Mouse (Mus musculus): ENCODE measurements around the gene 2900026A02Rik.

2900026A02Rik gene

DNA sequence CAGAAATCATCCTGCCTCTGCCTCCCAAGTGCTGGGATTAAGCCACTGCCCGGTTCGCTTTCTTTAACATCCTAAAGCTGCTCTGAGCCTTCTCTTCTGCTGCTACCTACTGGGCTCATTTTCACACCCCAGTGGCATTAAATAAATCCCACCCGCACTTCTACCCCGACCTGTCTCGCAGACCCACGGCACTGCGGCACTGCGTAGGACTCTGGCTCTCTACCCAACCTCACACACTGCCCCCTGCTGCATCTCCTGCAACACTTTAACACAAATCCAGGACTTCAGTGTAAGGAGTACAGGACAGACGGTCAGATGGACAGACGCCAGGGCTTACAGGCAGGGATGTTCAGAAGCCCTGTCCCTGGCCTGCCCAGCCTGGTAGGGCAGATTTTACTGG, 45.1 kb downstream of the 2900026A02Rik start:
- DNase-seq (ENCODE audit: low spot score in 2 of 2), result no peak

DNA sequence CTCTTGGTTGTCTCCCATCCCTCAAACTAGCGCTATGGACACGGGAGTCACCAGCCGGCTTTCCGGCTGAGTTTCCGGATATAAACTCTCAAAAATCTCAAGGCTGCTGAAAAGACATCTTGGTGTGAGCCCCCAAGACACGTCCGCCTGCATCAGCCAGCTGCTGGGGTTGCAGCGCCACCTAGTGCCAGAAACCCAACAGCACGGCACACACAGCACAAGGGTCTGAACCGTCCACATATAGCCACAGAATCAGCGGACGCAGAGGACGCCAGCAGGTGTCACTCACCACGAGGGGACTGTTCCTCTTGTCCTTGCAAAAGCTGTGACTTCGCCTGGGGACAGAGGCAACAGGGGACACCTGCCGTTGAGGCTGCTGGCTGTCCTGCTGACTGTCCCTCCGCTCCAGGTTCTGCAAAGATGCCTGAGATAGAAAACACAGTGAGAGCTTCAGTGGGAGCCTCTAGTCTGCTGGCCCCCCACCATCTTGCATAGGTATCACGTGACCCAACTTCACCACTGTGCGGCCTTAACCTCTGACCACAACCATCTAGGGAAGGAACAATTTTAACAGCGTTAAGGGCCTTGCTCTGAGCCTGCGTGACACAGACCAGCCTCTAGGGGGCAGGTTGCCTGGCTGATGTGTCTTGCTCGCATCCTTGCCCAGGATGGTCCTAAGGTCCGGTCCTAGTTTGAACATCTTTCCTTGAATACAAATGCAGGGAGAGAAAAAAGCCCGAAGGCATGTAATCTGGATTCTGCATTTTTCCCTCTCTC, 45.9 kb downstream of the 2900026A02Rik start:
- DNase-seq (ENCODE audit: low spot score in 2 of 2), result no peak

DNA sequence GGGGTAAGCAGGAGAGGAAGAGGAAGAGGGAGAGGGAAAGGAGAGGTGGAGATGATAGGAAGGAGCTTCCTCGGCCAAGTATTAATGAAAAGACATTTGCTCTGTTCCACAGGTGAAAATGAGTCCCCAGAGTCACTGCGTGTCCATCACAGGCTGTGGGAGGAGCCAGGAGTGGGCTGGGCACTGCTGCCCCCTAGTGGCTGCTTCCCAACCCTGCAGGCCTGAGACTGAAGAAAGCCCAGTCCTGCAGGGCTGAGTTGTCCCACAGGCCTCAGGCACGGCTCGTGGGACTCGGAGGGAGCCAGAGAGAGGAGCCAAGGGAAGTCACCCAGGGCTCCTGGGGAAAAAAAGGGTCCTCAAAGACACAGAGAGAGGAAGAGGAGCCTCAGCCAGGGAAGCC, 47.7 kb downstream of the 2900026A02Rik start:
- peak; percentile 55 to 75 for DNase-seq (ENCODE audit: low spot score in 2 of 2)

DNA sequence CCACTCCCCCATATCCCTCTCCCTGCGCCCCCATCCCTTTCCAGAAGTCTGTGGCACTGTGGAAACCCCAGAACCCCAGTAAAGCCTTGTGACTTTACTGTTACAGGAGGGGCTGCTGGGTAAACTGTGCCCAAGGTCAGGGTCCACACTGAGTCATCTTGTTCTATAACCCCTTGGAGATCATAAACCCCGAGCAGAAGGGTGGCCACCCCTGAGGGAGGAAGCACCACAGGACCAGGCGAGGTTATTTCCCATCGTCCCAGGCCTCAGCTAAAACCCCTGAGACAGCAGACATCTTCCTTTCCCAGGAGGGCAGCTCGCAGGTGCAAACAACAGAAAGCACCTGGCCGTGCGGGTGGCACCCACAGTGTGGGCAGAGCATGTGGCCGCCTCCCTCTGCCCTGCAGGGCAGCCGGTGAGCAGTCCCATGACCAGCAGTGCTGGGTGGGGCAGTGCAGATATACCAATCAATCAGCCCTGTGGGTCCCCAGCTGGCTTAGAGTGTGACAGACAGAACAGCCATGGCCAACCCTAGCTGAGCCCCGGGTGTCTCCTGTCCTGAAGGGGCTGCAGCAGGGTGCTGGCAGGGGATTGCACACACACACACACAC, 49.0 kb downstream of the 2900026A02Rik start:
- no peak for DNase-seq (ENCODE audit: low spot score in 2 of 2)

DNA sequence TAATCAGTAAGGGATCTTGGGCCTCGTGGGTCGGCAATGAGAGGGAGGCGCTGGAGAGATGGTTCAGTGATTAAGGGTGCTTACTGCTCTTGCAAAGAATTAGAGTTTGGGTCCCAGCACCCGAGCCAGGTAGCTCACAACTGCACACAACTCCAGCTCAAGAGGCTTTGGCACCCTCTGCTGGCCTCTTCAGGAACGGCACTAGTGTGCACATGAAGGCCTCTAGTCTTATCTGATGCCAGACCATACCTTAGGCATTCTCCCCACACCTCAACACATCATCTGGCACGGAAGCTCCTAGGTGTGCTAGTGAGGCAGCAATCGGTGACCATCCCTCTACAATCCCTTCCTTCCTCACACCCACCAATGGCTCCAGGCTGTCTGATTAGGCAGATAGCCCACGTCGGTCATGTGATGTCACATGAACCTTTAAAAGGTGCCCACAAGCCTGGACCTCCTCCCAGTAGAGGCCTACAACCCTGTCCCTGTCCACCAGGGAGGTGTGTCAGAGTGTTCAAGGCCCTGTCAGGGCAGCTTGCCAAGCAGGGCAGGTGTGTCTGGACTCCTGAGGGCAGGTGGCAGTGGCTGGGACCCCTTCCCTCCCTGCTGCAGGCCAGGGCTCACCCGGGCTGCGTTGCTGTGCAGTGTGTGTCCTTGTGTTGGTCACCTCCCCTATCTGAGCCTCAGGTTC, 50.8 kb downstream of the 2900026A02Rik start:
- no peak for DNase-seq (ENCODE audit: low spot score in 2 of 2)

DNA sequence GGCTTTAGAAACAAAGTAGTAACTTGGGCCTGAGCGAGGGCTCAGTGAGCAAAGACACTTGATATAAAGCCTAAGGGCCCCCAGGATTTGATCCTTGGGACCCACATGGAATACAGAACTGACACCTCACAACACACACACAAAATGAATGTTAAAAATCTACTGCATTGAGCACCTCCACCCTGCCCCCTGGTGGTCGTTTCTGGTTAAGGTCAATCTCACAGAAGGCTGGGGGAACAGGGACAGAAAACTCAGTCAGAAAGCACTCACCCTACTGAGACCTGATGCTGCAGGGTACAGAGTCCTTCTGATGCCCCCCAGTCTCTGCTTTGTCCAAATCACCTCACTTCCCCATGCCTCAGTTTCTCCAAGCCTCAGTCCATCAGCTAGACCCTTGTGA, 53.3 kb downstream of the 2900026A02Rik start:
- no peak for DNase-seq (ENCODE audit: low spot score in 2 of 2)

DNA sequence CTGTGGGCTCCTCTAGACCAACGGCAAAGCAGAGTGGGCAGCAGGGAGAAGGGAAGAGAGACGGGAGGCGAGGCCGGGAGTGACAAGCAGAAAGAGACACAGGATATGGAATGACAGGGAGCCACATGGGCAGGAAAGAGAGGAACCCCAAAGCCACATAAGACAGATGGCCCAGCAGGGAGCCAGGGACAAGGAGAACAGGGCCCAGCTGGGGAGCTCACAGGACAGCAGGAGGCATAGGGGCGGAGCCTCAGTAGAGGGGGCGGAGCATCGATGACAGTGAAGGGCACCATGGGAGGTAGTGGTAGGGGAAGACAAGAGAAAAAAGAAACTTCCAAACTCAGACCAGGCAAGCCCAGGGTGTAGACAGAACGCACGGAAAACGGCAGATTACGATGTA, 55.6 kb downstream of the 2900026A02Rik start:
- DNase-seq (ENCODE audit: low spot score in 2 of 2), result no peak

DNA sequence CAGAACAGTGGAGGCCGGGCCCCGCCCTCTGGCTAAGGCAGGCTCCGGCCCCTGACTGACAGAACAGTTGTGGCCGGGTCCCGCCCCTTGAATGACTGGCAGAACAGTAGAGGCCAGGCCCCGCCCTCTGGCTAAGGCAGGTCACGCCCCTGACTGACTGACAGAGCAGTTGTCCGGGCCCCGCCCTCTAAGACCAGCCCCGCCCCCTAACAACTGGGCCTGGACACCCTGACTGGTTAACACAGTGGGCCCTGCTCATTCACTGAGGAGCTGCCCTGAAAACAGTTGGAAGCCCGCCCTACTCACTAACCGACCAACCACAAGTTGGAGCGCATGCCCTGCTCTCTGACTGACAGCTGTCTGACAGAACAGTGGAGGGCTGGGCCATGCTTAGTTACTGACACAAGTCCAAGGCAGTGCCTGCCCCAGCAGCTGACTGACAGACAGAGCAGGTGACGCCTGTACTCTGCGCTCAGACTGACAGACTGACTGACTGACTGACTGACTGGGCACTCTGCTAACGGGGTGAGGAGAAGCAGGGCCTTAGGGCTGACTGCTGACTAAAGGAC, 56.1 kb downstream of the 2900026A02Rik start:
- DNase-seq (ENCODE audit: low spot score in 2 of 2), result peak in 1 of 2 experiments; percentile 77

DNA sequence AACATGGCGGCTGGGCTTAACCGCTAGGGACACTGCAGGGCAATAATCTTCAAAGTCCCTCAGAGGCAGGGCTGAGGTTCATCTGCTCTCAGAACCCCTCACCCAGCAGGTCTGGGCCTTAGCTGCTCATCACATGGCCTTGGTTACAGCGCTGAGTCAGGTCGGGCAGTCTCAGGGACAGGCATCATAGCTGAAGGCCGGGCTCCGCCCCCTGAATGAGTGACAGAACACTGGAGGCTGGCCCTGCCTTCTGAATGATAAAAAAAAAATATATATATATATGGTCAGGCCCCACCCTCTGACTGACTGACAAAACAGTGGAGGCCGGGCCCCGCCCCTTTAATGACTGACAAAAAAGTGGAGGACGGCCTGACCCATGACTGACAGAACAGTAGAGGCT, 56.6 kb downstream of the 2900026A02Rik start:
- DNase-seq (ENCODE audit: low spot score in 2 of 2), result no peak

DNA sequence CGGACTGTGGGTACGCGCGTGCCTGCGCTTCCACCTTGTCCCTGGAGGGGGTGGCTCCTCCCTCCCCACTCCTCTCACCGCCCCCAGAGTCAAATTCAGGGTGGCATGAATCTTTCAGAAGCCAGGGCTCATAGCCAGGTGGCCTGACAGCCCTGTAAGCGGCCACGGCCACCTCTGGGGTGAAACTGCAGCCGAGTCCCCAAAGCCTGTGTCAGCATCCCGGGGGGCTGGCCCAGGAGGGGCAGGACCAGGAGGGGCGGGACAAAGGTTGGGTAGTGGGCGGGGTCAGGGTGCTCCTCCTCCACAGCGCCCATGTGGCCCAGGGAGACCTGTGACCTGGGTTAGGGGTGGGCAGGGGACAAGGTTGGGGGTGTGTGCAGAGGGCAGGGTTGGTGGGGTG, 57.9 kb downstream of the 2900026A02Rik start:
- no peak for DNase-seq (ENCODE audit: low spot score in 2 of 2)

DNA sequence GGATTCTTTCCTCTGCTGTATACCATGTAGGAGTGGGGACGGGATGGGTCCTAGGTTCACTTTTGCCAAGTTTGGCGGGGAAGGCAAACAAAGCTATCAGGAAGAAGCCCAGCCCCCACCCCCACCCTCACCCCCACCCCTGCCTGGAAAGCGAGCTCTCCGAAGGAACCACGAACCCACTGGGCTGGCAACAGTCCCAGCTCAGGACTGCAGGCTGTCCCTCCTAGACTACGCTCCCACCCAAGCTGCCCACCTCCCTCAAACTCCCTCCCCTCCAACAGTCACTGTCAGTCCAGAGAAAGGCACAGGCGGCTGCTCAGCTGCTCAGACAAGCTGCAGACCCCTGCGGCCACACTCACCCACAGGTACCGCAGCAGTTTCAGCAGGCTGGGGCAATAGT, 58.3 kb downstream of the 2900026A02Rik start:
- no peak for DNase-seq (ENCODE audit: low spot score in 2 of 2)

DNA sequence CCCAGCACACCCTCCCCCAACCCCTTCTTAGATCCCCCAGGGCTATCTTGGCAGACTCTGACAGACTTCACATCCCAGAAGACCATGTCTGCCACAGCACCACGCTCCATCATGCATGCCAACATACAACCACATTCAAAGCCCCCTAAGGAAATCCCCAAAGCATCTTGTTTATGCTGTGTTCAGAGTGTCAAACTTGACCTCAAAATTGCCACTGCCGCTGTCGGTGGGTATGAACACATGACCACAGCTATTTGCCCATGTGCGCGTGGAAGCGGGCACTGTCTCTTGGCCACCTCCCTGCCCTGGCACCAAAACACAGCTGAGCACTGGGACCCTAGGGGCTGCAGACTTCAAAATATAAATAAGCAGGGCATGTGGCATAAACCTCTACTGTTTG, 59.5 kb downstream of the 2900026A02Rik start:
- DNase-seq (ENCODE audit: low spot score in 2 of 2), result no peak

DNA sequence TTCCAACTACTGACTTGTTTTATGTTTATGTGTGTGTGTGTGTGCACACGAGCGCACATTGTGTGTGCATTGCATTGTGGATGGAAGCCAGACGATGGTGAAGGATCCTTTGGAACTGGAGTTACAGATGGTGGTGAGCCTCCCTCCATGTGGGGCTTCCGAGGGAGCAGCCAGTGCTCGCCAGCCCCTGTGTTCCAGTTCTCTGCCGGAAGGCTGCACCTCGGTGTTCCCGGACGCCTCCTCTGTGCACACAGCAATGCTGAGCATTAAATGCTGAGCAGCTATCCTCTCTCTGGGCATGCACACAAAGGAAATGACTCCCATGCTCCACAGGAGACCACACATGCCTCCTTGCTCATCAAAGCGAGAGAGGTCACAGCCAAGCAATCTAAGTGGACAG, 60.7 kb downstream of the 2900026A02Rik start:
- no peak for DNase-seq (ENCODE audit: low spot score in 2 of 2)

DNA sequence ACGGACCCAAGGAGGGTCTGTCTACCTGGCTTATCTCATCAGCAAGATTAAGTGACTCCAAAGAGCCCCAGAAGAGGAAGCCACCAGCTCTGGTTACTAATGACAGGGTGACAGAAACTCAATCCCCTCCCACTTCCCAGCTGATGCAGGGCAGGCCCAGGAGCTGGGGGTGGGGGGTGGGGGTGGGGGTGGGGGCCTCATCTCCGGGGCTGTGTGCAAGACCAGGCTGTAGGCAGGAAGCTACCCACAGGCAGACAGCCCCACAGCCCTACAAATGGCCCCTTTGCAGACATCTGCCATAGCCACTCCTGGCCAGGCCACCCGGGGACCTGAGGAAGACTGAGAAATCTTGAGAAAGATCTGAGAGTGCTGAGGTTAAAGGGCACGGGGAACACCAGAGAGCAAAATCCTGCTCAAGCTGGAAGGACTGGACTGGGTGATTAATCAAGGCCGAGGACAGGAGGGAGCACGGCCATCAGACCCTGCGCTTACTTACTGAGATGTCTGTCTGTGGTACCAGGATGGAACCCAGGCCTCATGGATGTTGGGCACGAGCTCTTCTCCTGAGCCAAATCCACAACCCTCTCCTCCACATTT, 62.2 kb downstream of the 2900026A02Rik start:
- no peak for DNase-seq (ENCODE audit: low spot score in 2 of 2)

DNA sequence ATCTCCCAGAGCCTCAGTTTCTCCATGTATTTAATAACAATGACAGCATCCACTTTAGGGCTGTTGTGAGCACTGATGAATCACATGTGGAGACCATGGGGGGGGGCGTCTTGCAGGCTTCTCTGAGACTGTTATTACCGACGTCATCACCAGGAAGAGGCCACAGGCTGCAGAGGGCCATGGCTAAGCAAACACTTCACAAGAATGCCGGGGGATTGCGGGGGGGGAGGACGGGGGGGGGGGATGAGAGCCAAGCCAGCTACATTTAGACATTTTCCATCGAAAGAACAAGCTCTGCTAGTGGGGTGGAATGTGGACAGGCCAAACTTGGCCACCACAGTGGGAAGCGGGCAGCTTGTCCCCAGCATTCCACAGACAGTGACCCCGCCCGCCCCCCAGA, 63.4 kb downstream of the 2900026A02Rik start:
- no peak for DNase-seq (ENCODE audit: low spot score in 2 of 2)

DNA sequence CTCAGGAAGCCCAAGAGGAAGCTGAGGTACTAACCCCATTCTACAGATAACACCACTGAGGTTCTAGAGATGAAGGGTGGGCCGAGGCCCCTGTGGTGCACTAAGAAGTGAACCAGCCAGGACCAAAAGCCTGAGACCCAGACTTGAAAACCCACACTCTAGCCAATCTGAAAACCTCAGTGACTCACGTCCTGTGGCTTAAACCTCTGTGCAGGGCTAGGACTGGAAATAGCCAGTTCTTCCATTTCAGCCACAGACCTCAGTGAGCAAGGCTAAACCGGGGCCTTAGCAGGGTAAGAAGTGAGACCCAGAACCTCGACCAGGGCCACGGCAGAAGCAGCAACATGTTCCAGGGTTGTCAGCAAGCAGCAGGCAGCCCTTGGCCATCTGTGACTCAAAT, 64.0 kb downstream of the 2900026A02Rik start:
- no peak for DNase-seq (ENCODE audit: low spot score in 2 of 2)

DNA sequence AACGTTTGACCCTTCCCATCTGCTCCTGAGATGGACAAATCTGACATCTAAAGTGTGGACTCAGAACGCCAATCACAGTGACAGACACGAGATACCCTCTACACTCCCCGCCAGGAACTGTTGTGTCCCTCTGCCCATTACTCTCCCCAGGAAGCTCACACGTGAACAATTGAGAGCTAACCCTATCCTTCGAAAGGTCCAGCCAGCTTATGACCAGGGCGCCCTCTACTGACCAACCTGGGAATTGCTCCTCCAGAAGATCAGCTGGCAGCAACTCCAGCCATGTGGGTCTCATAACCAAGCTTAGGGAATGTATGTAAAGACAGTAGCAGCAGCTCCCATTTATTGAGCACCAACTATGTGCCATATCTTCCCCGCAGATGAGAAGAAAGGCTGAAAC, 65.9 kb downstream of the 2900026A02Rik start:
- DNase-seq (ENCODE audit: low spot score in 2 of 2), result peak; percentile 81 to 82

DNA sequence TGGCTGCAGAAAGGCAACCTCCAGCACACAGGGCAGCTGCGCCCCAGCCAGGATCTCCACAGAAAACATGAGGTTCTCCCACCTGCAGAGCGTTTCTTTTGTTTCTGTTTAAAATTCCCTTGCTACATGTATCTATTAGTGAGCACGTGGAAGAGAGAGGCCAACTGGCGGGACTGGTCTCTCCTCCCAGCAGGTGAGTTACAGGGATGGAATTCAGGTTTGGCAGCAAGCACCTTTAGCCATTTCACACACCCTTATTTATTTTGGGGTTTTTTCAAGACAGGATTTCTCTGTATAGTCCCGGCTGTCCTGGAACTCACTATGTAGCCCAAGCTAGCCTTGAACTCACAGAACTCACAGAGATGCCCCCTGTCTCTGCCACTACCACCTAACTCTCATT, 66.6 kb downstream of the 2900026A02Rik start:
- DNase-seq (ENCODE audit: low spot score in 2 of 2), result peak in 1 of 2 experiments; percentile 48

DNA sequence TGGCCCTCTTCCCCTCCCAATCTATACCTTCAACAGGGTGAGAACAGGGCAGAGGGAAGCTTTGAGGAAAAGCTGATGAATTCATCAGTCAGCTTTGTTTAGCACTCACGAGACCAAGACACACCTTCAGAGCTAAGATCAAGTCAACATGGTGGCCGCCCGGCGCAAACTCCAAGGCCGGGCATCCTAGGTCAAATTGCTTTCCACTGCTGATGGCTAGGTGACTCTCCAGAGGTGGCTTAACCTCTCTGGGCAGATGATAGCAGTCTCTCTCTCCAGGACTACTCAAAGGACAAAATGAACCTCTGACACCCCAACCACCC, 67.6 kb downstream of the 2900026A02Rik start:
- DNase-seq (ENCODE audit: low spot score in 2 of 2), result no peak

DNA sequence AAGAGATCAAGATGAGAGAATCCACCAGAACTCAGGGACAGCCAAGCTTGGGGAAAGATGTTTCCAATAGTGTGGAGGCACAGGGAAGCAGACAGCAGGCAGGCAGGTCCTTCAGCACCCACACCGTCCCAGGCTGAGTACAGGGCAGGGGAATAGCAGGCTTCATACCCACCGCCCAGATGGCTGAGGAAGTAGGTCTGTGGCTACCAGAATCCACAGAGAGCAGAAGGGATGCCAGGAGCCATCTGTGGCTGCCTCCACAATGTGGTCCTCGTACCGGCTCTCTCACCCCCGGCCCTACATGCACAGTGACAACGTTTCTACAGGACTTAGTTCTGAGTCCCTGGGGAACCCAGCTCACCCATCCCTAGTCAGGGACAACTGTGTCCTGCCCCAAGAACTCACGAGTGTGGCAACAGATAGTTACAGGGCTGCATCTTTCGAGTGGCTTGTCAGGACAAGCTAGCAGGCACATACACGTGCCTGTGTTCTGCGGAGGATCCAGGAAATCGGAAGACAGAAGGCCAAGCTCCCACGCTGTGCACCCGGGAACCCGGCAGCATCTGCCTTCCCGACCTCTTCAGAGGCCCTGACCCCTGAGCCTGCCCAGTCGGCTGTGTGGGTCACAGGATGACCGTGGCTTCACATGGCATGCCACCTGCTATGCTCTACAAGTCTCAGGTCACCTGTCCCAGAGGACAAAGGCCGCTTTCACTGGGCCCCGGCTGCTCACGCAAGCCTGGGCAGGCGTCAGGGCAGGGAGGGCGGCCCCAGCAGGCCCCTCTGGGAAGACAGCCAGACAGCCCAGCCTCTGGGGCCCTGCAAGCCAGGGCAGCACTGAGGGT, 68.2 kb downstream of the 2900026A02Rik start:
- DNase-seq (ENCODE audit: low spot score in 2 of 2), result peak; percentile 85 to 86

DNA sequence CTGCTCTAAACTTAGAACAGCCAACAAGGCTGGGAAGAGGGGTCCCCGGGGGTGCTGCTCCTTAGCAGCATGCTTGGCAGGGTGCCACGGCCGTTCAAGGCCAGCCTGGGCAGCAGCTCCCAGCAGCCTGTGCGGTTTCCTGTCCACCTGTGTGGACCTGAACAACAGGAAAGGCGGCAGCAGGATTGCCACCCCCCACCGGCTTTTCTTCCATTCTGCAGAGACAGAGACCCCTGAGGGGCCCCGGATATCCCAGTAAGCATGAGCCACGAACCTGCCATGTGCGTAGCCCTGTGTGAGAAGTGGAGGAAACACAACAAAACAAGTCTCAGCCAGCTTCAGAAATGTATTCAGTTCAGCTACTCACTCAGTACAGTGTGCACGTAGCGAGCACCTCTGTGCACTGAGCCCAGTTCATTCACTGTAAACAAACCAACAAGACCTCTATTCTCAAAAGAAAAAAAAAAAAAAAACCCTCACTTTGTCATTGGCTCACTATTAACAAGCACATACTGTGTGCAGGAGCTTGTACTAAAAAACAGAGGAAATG, 69.4 kb downstream of the 2900026A02Rik start:
- peak in 1 of 2 experiments; percentile 30 for DNase-seq (ENCODE audit: low spot score in 2 of 2)

Data from urinary bladder, postnatal 36 days (tissue).